Mouse (Mus musculus): ENCODE data around the gene Prdx5. TPM values are rescaled to one million over a fixed set of nuclear protein-coding genes. Genes with fewer than 3 reads are reported as not detected.

Gene Prdx5
- polyA plus RNA-seq, 1 experiment from 2014 or later: 912 TPM

DNA sequence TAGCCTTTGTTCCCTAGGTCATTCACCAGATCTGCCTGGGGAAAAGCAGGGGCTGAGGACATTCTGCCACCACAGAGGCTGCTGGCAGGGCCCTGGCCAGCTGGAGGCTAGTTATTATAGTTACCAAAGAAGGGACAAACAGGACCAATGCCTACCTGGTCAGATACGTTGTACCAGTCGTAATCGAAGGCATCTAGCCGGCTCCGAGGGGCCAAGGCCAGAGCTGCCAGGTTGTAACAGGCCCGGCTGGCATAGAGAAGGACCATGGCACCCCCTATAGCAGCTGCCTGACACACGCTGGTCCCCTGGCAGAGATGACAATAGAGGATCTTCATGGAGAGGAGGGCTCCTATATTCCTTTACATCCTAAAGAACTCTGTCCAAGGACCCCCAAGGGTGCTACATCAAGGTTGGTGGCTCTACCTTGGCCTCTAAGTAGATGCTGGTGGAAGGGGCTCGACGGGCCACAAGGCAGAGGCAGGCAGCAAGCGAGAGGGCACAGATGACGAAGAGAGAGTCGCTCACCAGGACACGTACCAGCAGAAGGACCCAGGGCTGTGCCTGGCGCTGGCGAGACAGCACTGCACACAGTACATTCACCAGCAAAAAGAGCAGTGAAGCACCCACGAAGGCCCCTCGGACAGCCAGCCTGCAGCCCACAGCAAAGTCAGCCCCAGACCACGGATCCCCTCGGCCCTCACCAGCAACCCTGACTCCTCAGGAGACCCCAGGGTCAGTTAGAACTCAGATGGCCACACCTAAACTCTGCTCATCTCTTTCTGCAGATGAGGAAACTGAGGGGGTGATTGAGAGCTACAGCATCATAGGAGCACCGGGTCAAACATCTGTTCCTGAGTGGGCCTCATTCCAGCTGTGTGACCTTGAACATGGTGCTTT is 29.4 kb upstream of the Prdx5 start:
- H3K4me2 ChIP-seq (replicated peaks; ENCODE audit: low read depth): no peak overlapping the region
- no peak overlapping the region for H3K4me3 ChIP-seq (ENCODE audit: low read depth, low read length)
- no peak for TF ChIP-seq CTCF (IDR thresholded peaks at IDR 0.05; ENCODE audit: low read depth)
- peaks cover 18% of the 10 kb centered on the region for H3K27me3 ChIP-seq (replicated peaks; ENCODE audit: control insufficient read depth, insufficient read depth, low read length)
- peak overlapping the region; percentile 28; the same call in 1 of the 2 replicates for H3K27ac ChIP-seq (ENCODE audit: low read depth, low read length)
- no peaks in the 10 kb centered on the region for H3K9me3 ChIP-seq (ENCODE audit: control insufficient read depth)
- no peak for ATAC-seq
- WGBS: 89% methylated on average over 20 of the region's 20 CpGs
- no peak overlapping the region for H3K9ac ChIP-seq (ENCODE audit: low read depth, low read length)
- no peaks in the 10 kb centered on the region; the same call in 1 of the 2 replicates for H3K36me3 ChIP-seq (ENCODE audit: control insufficient read depth, insufficient read depth)
- no peaks in the 10 kb centered on the region for H3K4me1 ChIP-seq (replicated peaks; ENCODE audit: control insufficient read depth, insufficient read depth, low read length)

DNA sequence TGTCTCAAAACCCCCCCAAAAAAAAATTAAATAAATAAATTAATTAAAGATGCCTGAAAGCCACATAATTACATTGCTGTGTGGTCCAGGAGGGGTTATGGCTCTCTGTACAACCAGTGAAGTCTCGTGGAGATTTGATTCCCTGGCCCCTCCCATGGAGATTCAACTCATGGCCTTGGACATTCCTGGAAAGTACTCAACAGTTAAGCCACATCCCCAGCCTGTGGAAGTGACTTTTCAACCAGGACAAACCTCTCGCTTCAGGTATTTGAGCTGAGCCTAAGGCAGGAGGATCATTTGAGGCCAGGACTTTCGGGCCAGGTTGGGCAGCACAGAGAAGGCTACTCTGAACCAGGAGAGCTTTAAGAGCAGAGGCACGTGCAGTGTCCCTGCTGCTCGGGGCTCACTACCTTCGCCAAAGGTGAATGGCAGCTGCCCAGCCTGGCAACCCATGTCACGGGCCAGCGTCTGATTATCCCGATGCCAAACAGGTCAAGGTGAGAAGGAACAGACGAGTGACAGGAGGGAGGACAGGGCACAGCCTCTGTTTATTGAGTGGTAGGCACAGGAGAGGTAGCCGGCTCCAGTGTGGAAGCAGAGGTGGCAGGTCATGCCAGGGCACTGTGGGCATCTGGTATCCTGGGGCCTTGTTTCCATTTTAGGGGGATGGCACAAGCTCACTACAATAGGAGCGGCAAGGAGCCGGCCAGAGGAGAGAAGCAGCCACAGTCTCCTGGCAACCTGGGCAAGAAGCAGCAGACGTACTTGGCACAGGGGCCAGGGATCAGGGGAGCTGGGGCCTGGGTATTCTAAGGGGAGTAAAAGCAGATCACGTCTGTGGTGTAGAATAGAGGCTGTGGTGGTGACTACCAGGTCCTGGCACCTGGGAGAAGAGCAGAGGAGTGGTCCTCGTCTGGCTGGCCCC is 27.9 kb upstream of the Prdx5 start:
- no peak overlapping the region for H3K4me2 ChIP-seq (replicated peaks; ENCODE audit: low read depth)
- WGBS: 82% methylated on average over 16 of the region's 16 CpGs
- no peaks in the 10 kb centered on the region for H3K9me3 ChIP-seq (ENCODE audit: control insufficient read depth)
- H3K4me3 ChIP-seq (ENCODE audit: low read depth, low read length): no peak overlapping the region
- no peak for ATAC-seq
- H3K4me1 ChIP-seq (replicated peaks; ENCODE audit: control insufficient read depth, insufficient read depth, low read length): peaks cover 6% of the 10 kb centered on the region
- no peak overlapping the region for H3K9ac ChIP-seq (ENCODE audit: low read depth, low read length)
- no peaks in the 10 kb centered on the region; the same call in 1 of the 2 replicates for H3K36me3 ChIP-seq (ENCODE audit: control insufficient read depth, insufficient read depth)
- no peak for TF ChIP-seq CTCF (IDR thresholded peaks at IDR 0.05; ENCODE audit: low read depth)
- no peak overlapping the region for H3K27ac ChIP-seq (ENCODE audit: low read depth, low read length)
- H3K27me3 ChIP-seq (replicated peaks; ENCODE audit: control insufficient read depth, insufficient read depth, low read length): peaks cover 33% of the 10 kb centered on the region

DNA sequence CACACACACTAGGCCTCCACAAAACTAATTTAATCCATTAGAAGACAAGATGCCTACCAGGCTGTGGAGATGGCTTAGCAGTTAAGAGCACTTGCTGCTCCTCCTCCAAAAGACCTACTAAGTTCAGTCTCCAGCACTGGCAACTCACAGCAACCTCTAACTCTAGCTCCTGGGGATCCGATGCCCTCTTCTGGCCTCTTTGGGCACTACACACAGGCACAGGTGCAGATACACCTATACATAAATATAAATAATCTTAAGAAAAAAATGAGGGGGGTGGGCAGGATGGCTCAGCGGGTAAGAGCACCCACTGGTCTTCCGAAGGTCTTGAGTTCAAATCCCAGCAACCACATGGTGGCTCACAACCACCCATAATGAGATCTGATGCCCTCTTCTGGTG is 26.4 kb upstream of the Prdx5 start:
- no peak overlapping the region for H3K9ac ChIP-seq (ENCODE audit: low read depth, low read length)
- no peaks in the 10 kb centered on the region for H3K36me3 ChIP-seq (ENCODE audit: control insufficient read depth, insufficient read depth)
- no peak overlapping the region for H3K4me3 ChIP-seq (ENCODE audit: low read depth, low read length)
- peaks cover 45% of the 10 kb centered on the region for H3K27me3 ChIP-seq (replicated peaks; ENCODE audit: control insufficient read depth, insufficient read depth, low read length)
- peaks cover 6% of the 10 kb centered on the region for H3K4me1 ChIP-seq (replicated peaks; ENCODE audit: control insufficient read depth, insufficient read depth, low read length)
- WGBS: 26% methylated on average over 3 of the region's 3 CpGs
- ATAC-seq: no peak
- TF ChIP-seq CTCF (IDR thresholded peaks at IDR 0.05; ENCODE audit: low read depth): peak; percentile 65
- H3K27ac ChIP-seq (ENCODE audit: low read depth, low read length): no peak overlapping the region
- no peaks in the 10 kb centered on the region for H3K9me3 ChIP-seq (ENCODE audit: control insufficient read depth)
- no peak overlapping the region for H3K4me2 ChIP-seq (replicated peaks; ENCODE audit: low read depth)

DNA sequence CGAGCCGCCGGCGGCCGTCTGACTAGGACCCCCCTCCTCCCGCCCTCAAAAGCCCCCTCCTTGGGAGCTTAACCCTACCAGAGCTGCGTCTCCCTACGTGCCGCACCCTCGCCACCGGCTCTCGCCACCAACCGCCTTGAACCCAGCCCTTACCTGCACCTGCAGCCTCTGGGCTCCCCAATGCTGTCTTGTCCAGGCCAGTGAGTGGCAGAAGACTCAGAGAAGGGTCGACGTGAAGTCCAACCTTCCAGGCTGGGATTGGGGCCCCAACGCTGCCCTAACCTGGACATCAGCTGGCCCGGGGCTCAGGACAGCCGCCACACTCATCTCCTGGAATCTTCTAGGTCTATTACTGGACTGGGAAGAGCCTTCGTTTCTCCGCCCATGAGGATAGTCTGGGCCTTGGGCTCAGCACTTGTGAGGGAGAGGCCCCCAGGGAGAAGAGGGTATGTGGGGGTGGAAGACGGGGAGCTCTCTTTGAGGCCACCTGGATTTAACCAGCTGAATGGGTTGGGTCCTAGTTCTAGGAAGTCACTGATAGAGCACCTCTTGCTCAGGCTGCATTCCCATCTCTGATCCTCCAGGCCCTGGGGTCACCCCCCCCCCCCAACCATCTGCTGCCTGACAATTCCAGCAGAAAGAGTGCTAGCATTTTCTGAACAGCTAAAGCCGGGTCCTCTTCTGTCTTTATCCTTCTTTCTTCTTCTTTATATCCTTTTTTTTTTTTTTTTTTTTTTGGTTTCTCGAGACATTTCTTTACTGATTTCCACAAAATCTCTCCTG is 24.5 kb upstream of the Prdx5 start, which contains the start of gene Kcnk4:
Gene Kcnk4 (minus strand): TSS at position 321 of the 783 bp plus-strand sequence.
- WGBS: 12% methylated on average over 23 of the region's 23 CpGs
- Histone ChIP-seq H3K4me1 (replicated peaks; ENCODE audit: control insufficient read depth, insufficient read depth, low read length) (peaks cover 6% of the 10 kb centered on the region), H3K4me3 (ENCODE audit: low read depth, low read length) (peak within 1 kb of the TSS; percentile 42), H3K4me2 (replicated peaks; ENCODE audit: low read depth) (peak within 1 kb of the TSS; percentile 74), H3K27me3 (replicated peaks; ENCODE audit: control insufficient read depth, insufficient read depth, low read length) (peaks cover 49% of the 10 kb centered on the region), H3K36me3 (ENCODE audit: control insufficient read depth, insufficient read depth) (no peaks in the 10 kb centered on the region), H3K27ac (ENCODE audit: low read depth, low read length) (no peak within 1 kb of the TSS), H3K9ac (ENCODE audit: low read depth, low read length) (0 out of 2 replicates have a peak within 1 kb of the TSS, but pooled peaks have one; percentile 26), H3K9me3 (ENCODE audit: control insufficient read depth) (no peaks in the 10 kb centered on the region)
- no peak for TF ChIP-seq CTCF (IDR thresholded peaks at IDR 0.05; ENCODE audit: low read depth)
- no peak for ATAC-seq

DNA sequence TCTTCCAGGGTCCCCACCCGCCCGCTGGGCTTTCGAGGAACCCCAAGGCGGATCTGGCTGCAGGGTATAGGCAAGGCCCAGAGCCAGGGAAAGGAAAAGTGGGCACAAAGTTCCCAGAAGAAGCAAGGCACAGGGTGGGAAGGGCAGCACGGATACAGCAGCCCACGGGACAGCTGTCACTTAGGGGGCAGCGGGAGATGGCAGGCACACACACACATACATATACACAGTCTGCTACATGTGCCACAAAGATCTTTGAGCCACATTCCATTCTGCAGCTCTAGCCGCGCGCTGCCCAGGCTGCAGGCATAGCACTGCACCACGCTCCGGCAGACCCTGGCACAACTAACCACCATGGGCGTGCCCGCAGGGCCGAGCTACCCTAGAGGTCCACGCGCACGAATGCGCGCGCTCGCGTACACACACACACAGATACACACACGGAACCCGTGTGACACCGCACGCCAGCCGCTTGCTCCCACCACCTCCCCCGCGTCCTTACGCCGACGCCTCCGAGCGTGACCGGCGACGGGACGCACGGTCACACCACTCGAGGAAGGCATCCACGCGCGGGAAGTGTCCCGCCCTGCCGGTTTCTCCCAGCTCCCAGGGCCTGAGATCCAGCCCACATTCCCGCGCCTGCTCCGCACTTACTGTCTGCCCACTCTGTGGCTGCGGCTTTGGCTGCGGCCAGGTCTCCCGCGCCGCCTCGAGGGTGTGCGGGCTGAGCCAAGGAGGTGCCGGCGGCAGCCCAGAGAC is 23.7 kb upstream of the Prdx5 start:
- ATAC-seq: peak; percentile 26; the same call in 1 of the 2 replicates
- Histone ChIP-seq H3K27me3 (replicated peaks; ENCODE audit: control insufficient read depth, insufficient read depth, low read length) (peaks cover 49% of the 10 kb centered on the region), H3K9me3 (ENCODE audit: control insufficient read depth) (no peaks in the 10 kb centered on the region)

More for the DNA sequence above, 23.7 kb upstream of the Prdx5 start:
- Histone ChIP-seq H3K4me2 (replicated peaks; ENCODE audit: low read depth) (peak overlapping the region; percentile 74), H3K4me1 (replicated peaks; ENCODE audit: control insufficient read depth, insufficient read depth, low read length) (peaks cover 6% of the 10 kb centered on the region), H3K9ac (ENCODE audit: low read depth, low read length) (0 out of 2 replicates have a peak overlapping the region, but pooled peaks have one; percentile 26), H3K36me3 (ENCODE audit: control insufficient read depth, insufficient read depth) (no peaks in the 10 kb centered on the region), H3K4me3 (ENCODE audit: low read depth, low read length) (peak overlapping the region; percentile 42), H3K27ac (ENCODE audit: low read depth, low read length) (no peak overlapping the region)
- 0 out of 2 replicates have a peak, but pooled peaks have one; percentile 4 for TF ChIP-seq CTCF (IDR thresholded peaks at IDR 0.05; ENCODE audit: low read depth)
- 5% methylated on average over 58 of the region's 58 CpGs for WGBS

Data from intestine, postnatal 0 days (tissue).